Mouse (Mus musculus) lung, embryonic 16.5 days (tissue): ENCODE results near the gene Dpp6. TPM values are rescaled to one million over a fixed set of nuclear protein-coding genes. Genes with fewer than 3 reads are reported as not detected.

Experiments
- ATAC-seq: fragments of 200-750 bp; cut with Nextera tagmentation; 2 replicates; pipeline ENCODE4 v1.8.0; 2017; ENCODE audit warnings: low read depth, mild to moderate bottlenecking, moderate library complexity
- H3K27ac ChIP-seq: fragments of 300-500 bp; sonication (generic); 2 replicates; pipeline ENCODE4 v1.5.1; 2014; ENCODE audit warnings: mild to moderate bottlenecking, control low read depth, low read length
- H3K27me3 ChIP-seq: fragments of 300-500 bp; sonication (generic); 2 replicates; pipeline ENCODE4 v1.6.1; 2014; ENCODE audit warnings: low read depth, low read length, mixed read lengths; ENCODE audit not compliant: control insufficient read depth, insufficient read depth
- H3K36me3 ChIP-seq: fragments of 300-500 bp; sonication (generic); 2 replicates; pipeline ENCODE4 v1.6.1; 2014; ENCODE audit warnings: low read length; ENCODE audit not compliant: control insufficient read depth, insufficient read depth
- H3K4me1 ChIP-seq: fragments of 300-500 bp; sonication (generic); replicated peaks from 2 replicates; pipeline ENCODE4 v1.6.1; 2014; ENCODE audit warnings: low read length, mixed read lengths; ENCODE audit not compliant: control insufficient read depth, insufficient read depth
- H3K4me2 ChIP-seq: fragments of 300-500 bp; sonication (generic); 2 replicates; pipeline ENCODE4 v1.6.1; 2014; ENCODE audit warnings: low read depth, low read length, control low read depth
- H3K4me3 ChIP-seq: fragments of 300-500 bp; sonication (generic); 2 replicates; pipeline ENCODE4 v1.5.1; 2014; ENCODE audit warnings: mild to moderate bottlenecking, low read length, control low read depth
- H3K9ac ChIP-seq: fragments of 300-500 bp; sonication (generic); 2 replicates; pipeline ENCODE4 v1.6.1; 2014; ENCODE audit warnings: low read length, control low read depth
- H3K9me3 ChIP-seq: fragments of 300-500 bp; sonication (generic); 2 replicates; pipeline ENCODE4 v1.6.1; 2016; ENCODE audit warnings: low read length; ENCODE audit not compliant: control insufficient read depth
- WGBS: fragments of 180-500 bp; shearing (Covaris S2); extraction: QIAGEN DNeasy Blood & Tissue Kit; methylation state at CpG from one replicate; pipeline ENCODE4 v1.1.7; 2014; 5-methylcytosine and 5-hydroxymethylcytosine counted together
- polyA plus RNA-seq: library from polyadenylated mRNA; unstranded; fragments of >200 nt; fragmentation: Nextera tagmentation; extraction: Ambion mirVana; gene quantifications from 2 replicates; pipeline ENCODE4 v1.2.1, GENCODE M21; 2015

The Dpp6 gene
- polyA plus RNA-seq, 1 experiment from 2014 or later, result 0.26 TPM

- H3K4me1 ChIP-seq, result no peaks in the 10 kb centered on the region
- no peaks in the 10 kb centered on the region for H3K36me3 ChIP-seq
- 89% methylated on average over 7 of the region's 7 CpGs for WGBS
- ATAC-seq, result no peak
- H3K4me3 ChIP-seq, result no peak overlapping the region
- H3K4me2 ChIP-seq, result no peak overlapping the region
- H3K9ac ChIP-seq, result no peak overlapping the region
- H3K27me3 ChIP-seq, result no peaks in the 10 kb centered on the region
- no peaks in the 10 kb centered on the region for H3K9me3 ChIP-seq
- H3K27ac ChIP-seq, result no peak overlapping the region
Measured at GRCm38 (mm10) chr5:27292236-27292635, 475.2 kb downstream of the Dpp6 start.

GRCm38 (mm10) chr5:27304115-27304514 is 487.1 kb downstream of the Dpp6 start:
- H3K27ac ChIP-seq, result no peak overlapping the region
- no peaks in the 10 kb centered on the region for H3K4me1 ChIP-seq
- H3K4me2 ChIP-seq, result no peak overlapping the region
- no peaks in the 10 kb centered on the region for H3K9me3 ChIP-seq
- H3K9ac ChIP-seq, result no peak overlapping the region
- WGBS, result 69% methylated on average over 2 of the region's 2 CpGs
- H3K27me3 ChIP-seq, result no peaks in the 10 kb centered on the region
- H3K36me3 ChIP-seq, result no peaks in the 10 kb centered on the region
- ATAC-seq, result no peak
- H3K4me3 ChIP-seq, result no peak overlapping the region

GRCm38 (mm10) chr5:27306497-27307152 is 489.6 kb downstream of the Dpp6 start:
- 47% methylated on average over 4 of the region's 4 CpGs for WGBS

GRCm38 (mm10) chr5:27310217-27310616 is 493.2 kb downstream of the Dpp6 start:
- Histone ChIP-seq H3K4me1 (no peaks in the 10 kb centered on the region), H3K27me3 (no peaks in the 10 kb centered on the region), H3K9ac (no peak overlapping the region), H3K27ac (no peak overlapping the region), H3K4me2 (no peak overlapping the region), H3K9me3 (no peaks in the 10 kb centered on the region), H3K4me3 (no peak overlapping the region), H3K36me3 (no peaks in the 10 kb centered on the region)
- ATAC-seq, result no peak
- 61% methylated on average over 2 of the region's 2 CpGs for WGBS

More at GRCm38 (mm10) chr5:27306497-27307152, 489.6 kb downstream of the Dpp6 start:
- no peak for ATAC-seq
- Histone ChIP-seq H3K9me3 (no peaks in the 10 kb centered on the region), H3K9ac (no peak overlapping the region), H3K27ac (no peak overlapping the region), H3K36me3 (no peaks in the 10 kb centered on the region), H3K4me3 (no peak overlapping the region), H3K4me1 (no peaks in the 10 kb centered on the region), H3K27me3 (no peaks in the 10 kb centered on the region), H3K4me2 (no peak overlapping the region)

- Histone ChIP-seq H3K4me3 (no peak overlapping the region), H3K4me2 (no peak overlapping the region), H3K9ac (no peak overlapping the region), H3K9me3 (no peaks in the 10 kb centered on the region), H3K4me1 (no peaks in the 10 kb centered on the region), H3K36me3 (no peaks in the 10 kb centered on the region), H3K27me3 (no peaks in the 10 kb centered on the region), H3K27ac (no peak overlapping the region)
- 7% methylated on average over 1 of the region's 1 CpGs for WGBS
- ATAC-seq, result no peak
Measured at GRCm38 (mm10) chr5:27316674-27317073, 499.7 kb downstream of the Dpp6 start.

GRCm38 (mm10) chr5:27317264-27317663 is 500.3 kb downstream of the Dpp6 start:
- Histone ChIP-seq H3K4me3 (no peak overlapping the region), H3K9ac (no peak overlapping the region), H3K4me2 (no peak overlapping the region), H3K36me3 (no peaks in the 10 kb centered on the region), H3K27me3 (no peaks in the 10 kb centered on the region), H3K27ac (no peak overlapping the region), H3K9me3 (no peaks in the 10 kb centered on the region), H3K4me1 (no peaks in the 10 kb centered on the region)
- ATAC-seq, result no peak

- H3K4me2 ChIP-seq, result no peak overlapping the region
- no peaks in the 10 kb centered on the region for H3K36me3 ChIP-seq
- no peaks in the 10 kb centered on the region for H3K27me3 ChIP-seq
- no peaks in the 10 kb centered on the region for H3K4me1 ChIP-seq
- H3K9ac ChIP-seq, result no peak overlapping the region
- H3K27ac ChIP-seq, result no peak overlapping the region
- ATAC-seq, result no peak
- no peaks in the 10 kb centered on the region for H3K9me3 ChIP-seq
- H3K4me3 ChIP-seq, result no peak overlapping the region
- 76% methylated on average over 1 of the region's 1 CpGs for WGBS
Measured at GRCm38 (mm10) chr5:27317832-27318231, 500.8 kb downstream of the Dpp6 start.

- no peaks in the 10 kb centered on the region for H3K4me1 ChIP-seq
- no peak for ATAC-seq
- no peak overlapping the region for H3K4me3 ChIP-seq
- H3K27ac ChIP-seq, result no peak overlapping the region
- H3K9me3 ChIP-seq, result no peaks in the 10 kb centered on the region
- 77% methylated on average over 4 of the region's 4 CpGs for WGBS
- H3K36me3 ChIP-seq, result no peaks in the 10 kb centered on the region
- no peak overlapping the region for H3K9ac ChIP-seq
- no peaks in the 10 kb centered on the region for H3K27me3 ChIP-seq
- no peak overlapping the region for H3K4me2 ChIP-seq
Measured at GRCm38 (mm10) chr5:27319731-27320130, 502.7 kb downstream of the Dpp6 start.

GRCm38 (mm10) chr5:27322895-27323792 is 506.1 kb downstream of the Dpp6 start:
- no peak overlapping the region for H3K4me3 ChIP-seq
- no peaks in the 10 kb centered on the region for H3K9me3 ChIP-seq
- no peak overlapping the region for H3K4me2 ChIP-seq
- WGBS, result 73% methylated on average over 3 of the region's 3 CpGs
- H3K4me1 ChIP-seq, result no peaks in the 10 kb centered on the region
- H3K27ac ChIP-seq, result no peak overlapping the region
- no peak for ATAC-seq
- H3K36me3 ChIP-seq, result no peaks in the 10 kb centered on the region
- H3K9ac ChIP-seq, result no peak overlapping the region
- H3K27me3 ChIP-seq, result no peaks in the 10 kb centered on the region
